Mouse (Mus musculus) intestine, embryonic 16.5 days (tissue): ENCODE data around the gene Mrnip. TPM values are rescaled to one million over a fixed set of nuclear protein-coding genes. Genes with fewer than 3 reads are reported as not detected.

Source experiments
- ATAC-seq: fragments of 200-750 bp; cut with Nextera tagmentation; 2 replicates; pipeline ENCODE4 v1.8.0; 2017; ENCODE audit warnings: moderate TSS enrichment, moderate library complexity
- H3K27ac ChIP-seq: fragments of 300-500 bp; sonication (generic); 2 replicates; pipeline ENCODE4 v1.5.1; 2014; ENCODE audit warnings: mild to moderate bottlenecking, low read length
- H3K27me3 ChIP-seq: fragments of 300-500 bp; sonication (generic); replicated peaks from 2 replicates; pipeline ENCODE4 v1.6.1; 2014; ENCODE audit warnings: low read length, control low read depth, mixed read lengths; ENCODE audit not compliant: control insufficient read depth, insufficient read depth
- H3K36me3 ChIP-seq: fragments of 300-500 bp; sonication (generic); 2 replicates; pipeline ENCODE4 v1.6.1; 2014; ENCODE audit warnings: low read length, control low read depth; ENCODE audit not compliant: control insufficient read depth, insufficient read depth
- H3K4me1 ChIP-seq: fragments of 300-500 bp; sonication (generic); 2 replicates; pipeline ENCODE4 v1.6.1; 2014; ENCODE audit warnings: low read length, control low read depth, mixed read lengths; ENCODE audit not compliant: control insufficient read depth, insufficient read depth
- H3K4me2 ChIP-seq: fragments of 300-500 bp; sonication (generic); 2 replicates; pipeline ENCODE4 v1.6.1; 2014; ENCODE audit warnings: low read depth, low read length, control low read depth
- H3K4me3 ChIP-seq: fragments of 300-500 bp; sonication (generic); 2 replicates; pipeline ENCODE4 v1.5.1; 2014; ENCODE audit warnings: mild to moderate bottlenecking, low read length
- H3K9ac ChIP-seq: fragments of 300-500 bp; sonication (generic); 2 replicates; pipeline ENCODE4 v1.6.1; 2014; ENCODE audit warnings: low read depth, low read length
- H3K9me3 ChIP-seq: fragments of 300-500 bp; sonication (generic); 2 replicates; pipeline ENCODE4 v1.6.1; 2016; ENCODE audit warnings: low read length, control low read depth; ENCODE audit not compliant: control insufficient read depth
- WGBS: fragments of 180-500 bp; shearing (Covaris S2); extraction: QIAGEN DNeasy Blood & Tissue Kit; methylation state at CpG from one replicate; pipeline ENCODE4 v1.1.7; 2014; 5-methylcytosine and 5-hydroxymethylcytosine counted together
- polyA plus RNA-seq: library from polyadenylated mRNA; unstranded; fragments of >200 nt; fragmentation: Nextera tagmentation; extraction: Ambion mirVana; gene quantifications from 2 replicates; pipeline ENCODE4 v1.2.1, GENCODE M21; 2015

Gene Mrnip
- polyA plus RNA-seq, 1 experiment from 2014 or later: 12.4 TPM

- Histone ChIP-seq H3K4me3 (no peak overlapping the region), H3K4me1 (peaks cover 36% of the 10 kb centered on the region), H3K9me3 (no peaks in the 10 kb centered on the region), H3K36me3 (no peaks in the 10 kb centered on the region), H3K9ac (no peak overlapping the region; the same call in 1 of the 2 replicates), H3K27me3 (no peaks in the 10 kb centered on the region), H3K4me2 (no peak overlapping the region), H3K27ac (no peak overlapping the region)
- ATAC-seq: no peak
- 69% methylated on average over 4 of the region's 4 CpGs for WGBS
These were observed 42.6 kb downstream of the Mrnip start for GRCm38 (mm10) chr11:50216724-50217366.

- H3K27ac ChIP-seq: peak overlapping the region; percentile 34
- ATAC-seq: no peak
These were observed 43.6 kb downstream of the Mrnip start for GRCm38 (mm10) chr11:50217811-50218210.

GRCm38 (mm10) chr11:50219833-50220232 is 45.6 kb downstream of the Mrnip start:
- ATAC-seq: no peak
- Histone ChIP-seq H3K27ac (no peak overlapping the region), H3K4me2 (no peak overlapping the region), H3K4me3 (no peak overlapping the region), H3K36me3 (no peaks in the 10 kb centered on the region), H3K4me1 (peaks cover 23% of the 10 kb centered on the region), H3K9me3 (no peaks in the 10 kb centered on the region), H3K9ac (no peak overlapping the region), H3K27me3 (no peaks in the 10 kb centered on the region)
- WGBS: 42% methylated on average over 2 of the region's 2 CpGs

More at GRCm38 (mm10) chr11:50217811-50218210, 43.6 kb downstream of the Mrnip start:
- Histone ChIP-seq H3K9me3 (no peaks in the 10 kb centered on the region), H3K4me1 (peaks cover 31% of the 10 kb centered on the region), H3K36me3 (no peaks in the 10 kb centered on the region), H3K9ac (no peak overlapping the region), H3K4me3 (no peak overlapping the region), H3K4me2 (no peak overlapping the region), H3K27me3 (no peaks in the 10 kb centered on the region)
- WGBS: 52% methylated on average over 4 of the region's 4 CpGs

GRCm38 (mm10) chr11:50222559-50223276 is 48.5 kb downstream of the Mrnip start:
- Histone ChIP-seq H3K27ac (no peak overlapping the region), H3K4me3 (peak overlapping the region; percentile 97; the same call in 1 of the 2 replicates), H3K27me3 (no peaks in the 10 kb centered on the region), H3K4me2 (peak overlapping the region; percentile 89), H3K36me3 (no peaks in the 10 kb centered on the region), H3K9me3 (no peaks in the 10 kb centered on the region), H3K4me1 (peaks cover 26% of the 10 kb centered on the region), H3K9ac (no peak overlapping the region; the same call in 1 of the 2 replicates)
- no peak for ATAC-seq
- 54% methylated on average over 7 of the region's 7 CpGs for WGBS

- peak overlapping the region; percentile 97 for H3K9ac ChIP-seq
- H3K27me3 ChIP-seq: no peaks in the 10 kb centered on the region
- H3K4me1 ChIP-seq: peaks cover 31% of the 10 kb centered on the region
- peak overlapping the region; percentile 97 for H3K4me3 ChIP-seq
- H3K27ac ChIP-seq: peak overlapping the region; percentile 91
- 6% methylated on average over 17 of the region's 17 CpGs for WGBS
- peak; percentile 9 for ATAC-seq
- peak overlapping the region; percentile 89 for H3K4me2 ChIP-seq
- no peaks in the 10 kb centered on the region for H3K36me3 ChIP-seq
- H3K9me3 ChIP-seq: no peaks in the 10 kb centered on the region
These were observed 49.8 kb downstream of the Mrnip start for GRCm38 (mm10) chr11:50223783-50224662.

- WGBS: under 1% methylated on average over 70 of the region's 70 CpGs
- Histone ChIP-seq H3K36me3 (no peaks in the 10 kb centered on the region), H3K27ac (peak overlapping the region; percentile 91), H3K9me3 (no peaks in the 10 kb centered on the region), H3K4me3 (peak overlapping the region; percentile 97), H3K4me1 (peaks cover 38% of the 10 kb centered on the region), H3K9ac (peak overlapping the region; percentile 97), H3K27me3 (no peaks in the 10 kb centered on the region), H3K4me2 (peak overlapping the region; percentile 89)
- peak; percentile 88 for ATAC-seq
These were observed 50.7 kb downstream of the Mrnip start for GRCm38 (mm10) chr11:50224671-50225530.

GRCm38 (mm10) chr11:50225611-50226378 is 51.6 kb downstream of the Mrnip start:
- peak overlapping the region; percentile 97 for H3K4me3 ChIP-seq
- 3% methylated on average over 32 of the region's 34 CpGs for WGBS
- H3K36me3 ChIP-seq: no peaks in the 10 kb centered on the region; the same call in 1 of the 2 replicates
- H3K4me2 ChIP-seq: peak overlapping the region; percentile 89
- peaks cover 46% of the 10 kb centered on the region for H3K4me1 ChIP-seq
- H3K27ac ChIP-seq: peak overlapping the region; percentile 91
- ATAC-seq: peak; percentile 21
- no peaks in the 10 kb centered on the region for H3K27me3 ChIP-seq
- no peaks in the 10 kb centered on the region for H3K9me3 ChIP-seq
- H3K9ac ChIP-seq: peak overlapping the region; percentile 97

GRCm38 (mm10) chr11:50226406-50226805 is 52.2 kb downstream of the Mrnip start:
- Histone ChIP-seq H3K27ac (peak overlapping the region; percentile 19; the same call in 1 of the 2 replicates), H3K36me3 (no peaks in the 10 kb centered on the region; the same call in 1 of the 2 replicates), H3K4me1 (peaks cover 48% of the 10 kb centered on the region), H3K27me3 (no peaks in the 10 kb centered on the region), H3K9me3 (no peaks in the 10 kb centered on the region), H3K4me2 (peak overlapping the region; percentile 89), H3K9ac (peak overlapping the region; percentile 97), H3K4me3 (peak overlapping the region; percentile 97)
- WGBS: 32% methylated on average over 2 of the region's 2 CpGs
- no peak for ATAC-seq
